Mouse (Mus musculus): Measurements from ENCODE around the gene Phlpp1. TPM values are rescaled to one million over a fixed set of nuclear protein-coding genes. Genes with fewer than 3 reads are reported as not detected.
A peak's percentile ranks its signal among the peaks of the same experiment; 100 is the strongest.

Phlpp1 gene
- polyA plus RNA-seq, 1 experiment from 2014 or later = 1.3 TPM

DNA sequence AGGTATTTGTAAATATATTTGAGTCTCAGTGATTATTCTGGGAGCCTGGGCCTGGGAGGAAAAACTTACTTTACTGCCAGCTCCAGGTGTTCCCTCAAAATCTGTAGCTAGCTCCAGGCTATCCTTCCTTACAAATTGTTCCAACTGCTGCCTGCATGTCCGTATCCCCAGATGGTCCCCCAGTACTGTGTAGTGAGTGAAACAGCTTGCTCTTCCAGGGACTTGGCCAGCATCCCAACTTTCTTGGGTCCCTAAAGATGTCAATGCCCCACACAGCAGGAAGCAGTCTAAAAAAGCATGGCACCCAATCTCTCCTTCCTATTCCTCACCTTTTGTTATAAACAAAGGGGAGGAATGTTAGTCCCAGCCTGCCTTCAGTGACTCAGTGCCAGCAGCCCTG lies 235.3 kb downstream of the Phlpp1 start:
- no peak for TF ChIP-seq CTCF (IDR thresholded peaks at IDR 0.05; ENCODE audit: low read depth)
- TF ChIP-seq EP300 (optimal IDR thresholded peaks at IDR 0.05) = no peak
- no peak overlapping the region for H3K27ac ChIP-seq (replicated peaks)
- no peak overlapping the region for H3K9ac ChIP-seq (ENCODE audit: low read length)
- ATAC-seq (ENCODE audit: low FRiP score, low TSS enrichment) (no peak), DNase-seq (ENCODE audit: low spot score) (no peak)
- H3K27me3 ChIP-seq (ENCODE audit: control insufficient read depth, insufficient read depth, low read length) = no peaks in the 10 kb centered on the region
- H3K4me1 ChIP-seq (replicated peaks; ENCODE audit: control insufficient read depth, insufficient read depth) = no peaks in the 10 kb centered on the region
- H3K9me3 ChIP-seq (ENCODE audit: control insufficient read depth, low read length) = no peaks in the 10 kb centered on the region
- 30% methylated on average over 1 of the region's 1 CpGs for WGBS
- H3K36me3 ChIP-seq (ENCODE audit: control insufficient read depth, insufficient read depth, low read length) = no peaks in the 10 kb centered on the region
- H3K4me2 ChIP-seq (replicated peaks; ENCODE audit: low read depth) = no peak overlapping the region
- H3K4me3 ChIP-seq (ENCODE audit: low read depth, low read length) = no peak overlapping the region

GRCm38 (mm10) chr1:106407963-106408440 lies 236.4 kb downstream of the Phlpp1 start:
- TF ChIP-seq CTCF (IDR thresholded peaks at IDR 0.05; ENCODE audit: low read depth) (no peak), EP300 (optimal IDR thresholded peaks at IDR 0.05) (no peak)
- 39% methylated on average over 7 of the region's 7 CpGs for WGBS
- no peak overlapping the region for H3K4me3 ChIP-seq (ENCODE audit: low read depth, low read length)
- H3K9ac ChIP-seq (ENCODE audit: low read length) = no peak overlapping the region
- no peaks in the 10 kb centered on the region for H3K27me3 ChIP-seq (ENCODE audit: control insufficient read depth, insufficient read depth, low read length)
- no peaks in the 10 kb centered on the region for H3K36me3 ChIP-seq (ENCODE audit: control insufficient read depth, insufficient read depth, low read length)
- DNase-seq (ENCODE audit: low spot score) (no peak), ATAC-seq (ENCODE audit: low FRiP score, low TSS enrichment) (peak; percentile 67)
- no peaks in the 10 kb centered on the region for H3K4me1 ChIP-seq (replicated peaks; ENCODE audit: control insufficient read depth, insufficient read depth)
- no peak overlapping the region for H3K4me2 ChIP-seq (replicated peaks; ENCODE audit: low read depth)
- no peak overlapping the region for H3K27ac ChIP-seq (replicated peaks)
- H3K9me3 ChIP-seq (ENCODE audit: control insufficient read depth, low read length) = no peaks in the 10 kb centered on the region

DNA sequence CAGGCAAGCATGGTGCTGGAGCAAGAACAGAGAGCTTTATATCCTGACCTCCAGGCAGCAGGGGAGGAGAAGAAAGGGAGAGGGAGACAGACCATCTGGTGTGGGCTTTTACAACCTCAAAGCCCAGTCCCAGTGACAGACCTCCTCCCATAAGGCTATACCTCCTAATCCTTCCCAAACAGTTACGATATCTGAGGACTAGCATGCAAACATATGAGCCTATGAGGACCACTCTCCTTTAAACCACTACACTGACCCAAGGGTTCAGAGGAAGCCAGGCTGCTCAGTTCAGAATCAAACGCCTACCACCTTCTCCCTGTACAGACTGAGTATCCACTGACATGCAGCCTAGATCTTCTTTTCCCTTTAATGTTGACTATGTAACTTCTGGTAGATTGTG lies 239.3 kb downstream of the Phlpp1 start:
- no peak overlapping the region for H3K4me3 ChIP-seq (ENCODE audit: low read depth, low read length)
- TF ChIP-seq CTCF (IDR thresholded peaks at IDR 0.05; ENCODE audit: low read depth) (no peak), EP300 (optimal IDR thresholded peaks at IDR 0.05) (no peak)
- H3K9me3 ChIP-seq (ENCODE audit: control insufficient read depth, low read length) = no peaks in the 10 kb centered on the region
- no peaks in the 10 kb centered on the region for H3K36me3 ChIP-seq (ENCODE audit: control insufficient read depth, insufficient read depth, low read length)
- no peak overlapping the region for H3K27ac ChIP-seq (replicated peaks)
- ATAC-seq (ENCODE audit: low FRiP score, low TSS enrichment) (no peak), DNase-seq (ENCODE audit: low spot score) (no peak)
- H3K27me3 ChIP-seq (ENCODE audit: control insufficient read depth, insufficient read depth, low read length) = no peaks in the 10 kb centered on the region
- no peak overlapping the region for H3K4me2 ChIP-seq (replicated peaks; ENCODE audit: low read depth)
- 73% methylated on average over 2 of the region's 2 CpGs for WGBS
- H3K4me1 ChIP-seq (replicated peaks; ENCODE audit: control insufficient read depth, insufficient read depth) = no peaks in the 10 kb centered on the region
- H3K9ac ChIP-seq (ENCODE audit: low read length) = no peak overlapping the region

GRCm38 (mm10) chr1:106425128-106425936 lies 253.8 kb downstream of the Phlpp1 start:
- H3K27me3 ChIP-seq (ENCODE audit: control insufficient read depth, insufficient read depth, low read length) = no peaks in the 10 kb centered on the region
- H3K9ac ChIP-seq (ENCODE audit: low read length) = no peak overlapping the region
- no peaks in the 10 kb centered on the region for H3K36me3 ChIP-seq (ENCODE audit: control insufficient read depth, insufficient read depth, low read length)
- no peak for TF ChIP-seq EP300 (optimal IDR thresholded peaks at IDR 0.05)
- peak; percentile 82 for TF ChIP-seq CTCF (IDR thresholded peaks at IDR 0.05; ENCODE audit: low read depth)
- ATAC-seq (ENCODE audit: low FRiP score, low TSS enrichment) (no peak), DNase-seq (ENCODE audit: low spot score) (peak; percentile 39)
- 31% methylated on average over 9 of the region's 9 CpGs for WGBS
- no peaks in the 10 kb centered on the region for H3K4me1 ChIP-seq (replicated peaks; ENCODE audit: control insufficient read depth, insufficient read depth)
- H3K27ac ChIP-seq (replicated peaks) = no peak overlapping the region
- H3K9me3 ChIP-seq (ENCODE audit: control insufficient read depth, low read length) = no peaks in the 10 kb centered on the region
- H3K4me2 ChIP-seq (replicated peaks; ENCODE audit: low read depth) = no peak overlapping the region
- no peak overlapping the region for H3K4me3 ChIP-seq (ENCODE audit: low read depth, low read length)

- no peak overlapping the region for H3K4me2 ChIP-seq (replicated peaks; ENCODE audit: low read depth)
- H3K4me1 ChIP-seq (replicated peaks; ENCODE audit: control insufficient read depth, insufficient read depth) = no peaks in the 10 kb centered on the region
- no peaks in the 10 kb centered on the region for H3K36me3 ChIP-seq (ENCODE audit: control insufficient read depth, insufficient read depth, low read length)
- H3K27ac ChIP-seq (replicated peaks) = no peak overlapping the region
- no peak overlapping the region for H3K9ac ChIP-seq (ENCODE audit: low read length)
- no peaks in the 10 kb centered on the region for H3K27me3 ChIP-seq (ENCODE audit: control insufficient read depth, insufficient read depth, low read length)
- H3K4me3 ChIP-seq (ENCODE audit: low read depth, low read length) = no peak overlapping the region
- TF ChIP-seq EP300 (optimal IDR thresholded peaks at IDR 0.05) (no peak), CTCF (IDR thresholded peaks at IDR 0.05; ENCODE audit: low read depth) (no peak)
- DNase-seq (ENCODE audit: low spot score) (peak; percentile 51), ATAC-seq (ENCODE audit: low FRiP score, low TSS enrichment) (peak; percentile 59; the same call in 1 of the 2 replicates)
- WGBS = 37% methylated on average over 8 of the region's 8 CpGs
- no peaks in the 10 kb centered on the region for H3K9me3 ChIP-seq (ENCODE audit: control insufficient read depth, low read length)
These were observed 256.6 kb downstream of the Phlpp1 start for GRCm38 (mm10) chr1:106428170-106428569.

DNA sequence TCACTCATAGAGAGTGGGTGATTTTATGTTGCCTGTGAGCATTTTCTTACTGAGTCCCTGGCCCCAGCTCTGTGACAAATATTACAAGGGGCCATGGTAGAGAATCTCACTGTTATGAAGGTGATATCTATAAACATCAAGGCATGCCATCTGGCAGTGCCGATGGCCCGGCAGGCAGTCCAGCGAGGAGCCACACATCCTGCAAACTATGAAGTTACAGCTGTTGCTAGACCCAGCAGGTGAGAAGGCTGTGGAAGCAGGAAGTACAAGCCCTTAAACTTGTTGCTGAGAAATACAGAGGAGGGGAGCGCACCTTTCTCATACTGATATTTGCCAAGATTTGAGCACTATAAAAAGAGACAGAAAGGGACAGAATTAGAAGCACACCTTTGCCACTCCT lies 257.0 kb downstream of the Phlpp1 start:
- Histone ChIP-seq H3K27ac (replicated peaks) (no peak overlapping the region), H3K4me1 (replicated peaks; ENCODE audit: control insufficient read depth, insufficient read depth) (no peaks in the 10 kb centered on the region), H3K4me2 (replicated peaks; ENCODE audit: low read depth) (no peak overlapping the region), H3K27me3 (ENCODE audit: control insufficient read depth, insufficient read depth, low read length) (no peaks in the 10 kb centered on the region), H3K9me3 (ENCODE audit: control insufficient read depth, low read length) (no peaks in the 10 kb centered on the region), H3K9ac (ENCODE audit: low read length) (no peak overlapping the region), H3K4me3 (ENCODE audit: low read depth, low read length) (no peak overlapping the region), H3K36me3 (ENCODE audit: control insufficient read depth, insufficient read depth, low read length) (no peaks in the 10 kb centered on the region)
- DNase-seq (ENCODE audit: low spot score) = no peak
- TF ChIP-seq CTCF (IDR thresholded peaks at IDR 0.05; ENCODE audit: low read depth) (no peak), EP300 (optimal IDR thresholded peaks at IDR 0.05) (no peak)
- ATAC-seq (ENCODE audit: low FRiP score, low TSS enrichment) = no peak
- 57% methylated on average over 4 of the region's 4 CpGs for WGBS
